Mouse (Mus musculus) liver, embryonic 11.5 days (tissue): ENCODE measurements around the gene Gm37240. TPM values are rescaled to one million over a fixed set of nuclear protein-coding genes. Genes with fewer than 3 reads are reported as not detected.
"Not testable (repeated sequence)": the region's sequence is repeated elsewhere in the genome, so short reads cannot be mapped to it uniquely, and the experiment has no call there.

Experiments
- ATAC-seq: fragments of 200-750 bp; cut with Nextera tagmentation; replicated peaks from 2 replicates; pipeline ENCODE4 v1.8.0; 2017; ENCODE audit warnings: moderate number of reproducible peaks, mild to moderate bottlenecking, moderate TSS enrichment, moderate library complexity; ENCODE audit not compliant: low FRiP score
- DNase-seq: peaks from one replicate; pipeline ENCODE4 v3.0.0-alpha.2; 2017; ENCODE audit warnings: low spot score
- H3K27ac ChIP-seq: fragments of 300-500 bp; sonication (generic); 2 replicates; pipeline ENCODE4 v1.5.1; 2014; ENCODE audit warnings: mild to moderate bottlenecking, low read depth, low read length, control low read depth
- H3K27me3 ChIP-seq: fragments of 300-500 bp; sonication (generic); replicated peaks from 2 replicates; pipeline ENCODE4 v1.6.1; 2014; ENCODE audit warnings: low read length, mixed read lengths; ENCODE audit not compliant: control insufficient read depth, insufficient read depth
- H3K36me3 ChIP-seq: fragments of 300-500 bp; sonication (generic); 2 replicates; pipeline ENCODE4 v1.6.1; 2014; ENCODE audit warnings: mild to moderate bottlenecking, low read length, moderate library complexity, mixed read lengths; ENCODE audit not compliant: control insufficient read depth, insufficient read depth
- H3K4me1 ChIP-seq: fragments of 300-500 bp; sonication (generic); replicated peaks from 2 replicates; pipeline ENCODE4 v1.6.1; 2014; ENCODE audit warnings: low read length, mixed read lengths; ENCODE audit not compliant: control insufficient read depth, insufficient read depth
- H3K4me2 ChIP-seq: fragments of 300-500 bp; sonication (generic); 2 replicates; pipeline ENCODE4 v1.6.1; 2014; ENCODE audit warnings: mild to moderate bottlenecking, control low read depth, moderate library complexity
- H3K4me3 ChIP-seq: fragments of 300-500 bp; sonication (generic); 2 replicates; pipeline ENCODE4 v1.5.1; 2014; ENCODE audit warnings: low read depth, low read length, control low read depth
- H3K9ac ChIP-seq: fragments of 300-500 bp; sonication (generic); 2 replicates; pipeline ENCODE4 v1.6.1; 2014; ENCODE audit warnings: low read depth, low read length, control low read depth
- H3K9me3 ChIP-seq: fragments of 300-500 bp; sonication (generic); 2 replicates; pipeline ENCODE4 v1.6.1; 2016; ENCODE audit warnings: low read length, inconsistent platforms, mixed read lengths; ENCODE audit not compliant: control insufficient read depth
- WGBS: fragments of 180-500 bp; shearing (Covaris S2); extraction: QIAGEN DNeasy Blood & Tissue Kit; methylation state at CpG from one replicate; pipeline ENCODE4 v1.1.7; 2014; 5-methylcytosine and 5-hydroxymethylcytosine counted together
- polyA plus RNA-seq: library from polyadenylated mRNA; unstranded; fragments of >200 nt; fragmentation: Nextera tagmentation; extraction: Ambion mirVana; gene quantifications from 2 replicates; pipeline ENCODE4 v1.2.1, GENCODE M21; 2014

Gene Gm37240
- polyA plus RNA-seq, 1 experiment from 2014 or later, result 1.6 TPM

DNA sequence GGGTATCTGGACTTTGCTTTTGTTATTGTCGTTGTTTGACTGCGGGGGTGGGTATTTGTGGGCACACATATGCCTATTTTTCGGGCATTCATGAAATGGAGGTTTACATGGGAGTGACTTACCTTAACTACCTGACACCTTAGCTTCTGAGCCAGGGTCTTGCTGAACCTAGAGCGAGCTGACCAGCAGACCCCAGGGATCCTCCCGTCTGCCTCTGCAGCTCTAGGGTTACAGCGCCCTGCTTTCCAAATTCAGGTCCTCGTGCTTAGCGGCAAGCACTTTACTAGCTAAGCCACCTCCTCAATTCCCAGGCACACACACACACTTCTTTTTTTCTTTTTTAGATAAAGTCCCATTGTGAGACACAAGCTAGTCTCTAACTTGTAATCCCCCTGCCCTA, 36.0 kb upstream of the Gm37240 start:
- Histone ChIP-seq H3K4me3 (no peak overlapping the region), H3K4me1 (no peaks in the 10 kb centered on the region), H3K9ac (no peak overlapping the region), H3K9me3 (no peaks in the 10 kb centered on the region), H3K36me3 (no peaks in the 10 kb centered on the region), H3K4me2 (no peak overlapping the region), H3K27ac (no peak overlapping the region), H3K27me3 (no peaks in the 10 kb centered on the region)
- DNase-seq (no peak), ATAC-seq (no peak)
- WGBS, result 78% methylated on average over 8 of the region's 8 CpGs

GRCm38 (mm10) chr3:85922331-85922730, 35.0 kb upstream of the Gm37240 start:
- 78% methylated on average over 3 of the region's 3 CpGs for WGBS
- H3K9me3 ChIP-seq, result no peaks in the 10 kb centered on the region
- H3K9ac ChIP-seq, result no peak overlapping the region
- no peaks in the 10 kb centered on the region for H3K36me3 ChIP-seq
- H3K27me3 ChIP-seq, result no peaks in the 10 kb centered on the region
- no peak overlapping the region for H3K4me2 ChIP-seq
- ATAC-seq, result no peak
- H3K4me3 ChIP-seq, result no peak overlapping the region
- no peak overlapping the region for H3K27ac ChIP-seq
- DNase-seq, result no peak
- no peaks in the 10 kb centered on the region for H3K4me1 ChIP-seq

DNA sequence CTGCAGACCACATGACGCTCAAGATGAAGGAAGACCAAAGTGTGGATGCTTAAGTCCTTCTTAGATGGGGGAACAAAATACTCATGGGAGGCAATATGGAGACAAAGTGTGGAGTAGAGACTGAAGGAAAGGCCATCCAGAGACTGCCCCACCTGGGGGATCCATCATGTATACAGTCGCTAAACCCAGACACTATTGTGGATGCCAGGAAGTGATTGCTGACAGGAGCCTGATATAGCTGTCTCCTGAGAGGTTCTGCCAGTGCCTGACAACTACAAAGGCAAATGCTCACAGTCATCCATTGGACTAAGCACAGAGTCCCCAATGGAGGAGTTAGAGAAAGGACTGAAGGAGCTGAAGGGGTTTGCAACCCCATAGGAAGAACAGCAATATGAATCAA, 33.4 kb upstream of the Gm37240 start:
- not testable (repeated sequence) for H3K9ac ChIP-seq, H3K36me3 ChIP-seq, ATAC-seq, DNase-seq, H3K4me3 ChIP-seq, H3K4me2 ChIP-seq, H3K4me1 ChIP-seq, H3K27me3 ChIP-seq, H3K27ac ChIP-seq, H3K9me3 ChIP-seq
- 88% methylated on average over 2 of the region's 2 CpGs for WGBS

GRCm38 (mm10) chr3:85917600-85917999, 30.3 kb upstream of the Gm37240 start:
- no peak for DNase-seq

GRCm38 (mm10) chr3:85914806-85915205, 27.5 kb upstream of the Gm37240 start:
- Histone ChIP-seq H3K4me2 (no peak overlapping the region), H3K4me1 (no peaks in the 10 kb centered on the region), H3K27me3 (no peaks in the 10 kb centered on the region), H3K9ac (no peak overlapping the region), H3K9me3 (no peaks in the 10 kb centered on the region), H3K4me3 (no peak overlapping the region), H3K36me3 (no peaks in the 10 kb centered on the region), H3K27ac (no peak overlapping the region)
- DNase-seq (no peak), ATAC-seq (no peak)
- WGBS, result 85% methylated on average over 6 of the region's 6 CpGs

More at GRCm38 (mm10) chr3:85917600-85917999, 30.3 kb upstream of the Gm37240 start:
- Histone ChIP-seq H3K4me1 (no peaks in the 10 kb centered on the region), H3K9me3 (no peaks in the 10 kb centered on the region), H3K9ac (no peak overlapping the region), H3K4me3 (no peak overlapping the region), H3K27me3 (no peaks in the 10 kb centered on the region), H3K36me3 (no peaks in the 10 kb centered on the region), H3K4me2 (no peak overlapping the region), H3K27ac (no peak overlapping the region)
- ATAC-seq, result no peak
- WGBS, result 10% methylated on average over 4 of the region's 4 CpGs

- Histone ChIP-seq H3K9me3 (no peaks in the 10 kb centered on the region), H3K4me1 (no peaks in the 10 kb centered on the region), H3K27me3 (no peaks in the 10 kb centered on the region), H3K27ac (no peak overlapping the region), H3K36me3 (no peaks in the 10 kb centered on the region), H3K4me3 (no peak overlapping the region), H3K4me2 (no peak overlapping the region), H3K9ac (no peak overlapping the region)
- WGBS, result 78% methylated on average over 7 of the region's 7 CpGs
- no peak for ATAC-seq
- no peak for DNase-seq
Measured at GRCm38 (mm10) chr3:85907136-85907535, 19.8 kb upstream of the Gm37240 start.

GRCm38 (mm10) chr3:85904371-85904770, 17.1 kb upstream of the Gm37240 start:
- H3K36me3 ChIP-seq, result no peaks in the 10 kb centered on the region
- ATAC-seq (no peak), DNase-seq (no peak)
- H3K4me1 ChIP-seq, result no peaks in the 10 kb centered on the region
- H3K4me2 ChIP-seq, result no peak overlapping the region
- no peaks in the 10 kb centered on the region for H3K9me3 ChIP-seq
- no peak overlapping the region for H3K27ac ChIP-seq
- no peak overlapping the region for H3K4me3 ChIP-seq
- no peaks in the 10 kb centered on the region for H3K27me3 ChIP-seq
- H3K9ac ChIP-seq, result no peak overlapping the region

- Histone ChIP-seq H3K9ac (no peak overlapping the region), H3K27me3 (no peaks in the 10 kb centered on the region), H3K4me3 (no peak overlapping the region), H3K9me3 (no peaks in the 10 kb centered on the region), H3K27ac (no peak overlapping the region), H3K36me3 (no peaks in the 10 kb centered on the region), H3K4me2 (no peak overlapping the region), H3K4me1 (no peaks in the 10 kb centered on the region)
- DNase-seq (no peak), ATAC-seq (no peak)
- WGBS, result 86% methylated on average over 5 of the region's 5 CpGs
Measured at GRCm38 (mm10) chr3:85895020-85895419, 7.7 kb upstream of the Gm37240 start.

- no peak overlapping the region for H3K4me3 ChIP-seq
- no peak overlapping the region for H3K27ac ChIP-seq
- WGBS, result 72% methylated on average over 1 of the region's 1 CpGs
- no peaks in the 10 kb centered on the region for H3K9me3 ChIP-seq
- no peak overlapping the region for H3K4me2 ChIP-seq
- H3K9ac ChIP-seq, result no peak overlapping the region
- no peak for ATAC-seq
- DNase-seq, result no peak
- H3K27me3 ChIP-seq, result peaks cover 16% of the 10 kb centered on the region
- no peaks in the 10 kb centered on the region for H3K36me3 ChIP-seq
- peaks cover 8% of the 10 kb centered on the region for H3K4me1 ChIP-seq
Measured at GRCm38 (mm10) chr3:85891571-85891970, 4.3 kb upstream of the Gm37240 start.
